Mouse (Mus musculus): ENCODE data around the gene Diaph3. TPM values are rescaled to one million over a fixed set of nuclear protein-coding genes. Genes with fewer than 3 reads are reported as not detected.
"Not testable (repeated sequence)": the region's sequence is repeated elsewhere in the genome, so short reads cannot be mapped to it uniquely, and the experiment has no call there.

Gene Diaph3
- polyA plus RNA-seq, 1 experiment from 2014 or later, result 12.3 TPM

- Histone ChIP-seq H3K27me3 (no peaks in the 10 kb centered on the region), H3K27ac (no peak overlapping the region), H3K9me3 (no peaks in the 10 kb centered on the region), H3K4me3 (no peak overlapping the region), H3K4me2 (replicated peaks) (no peak overlapping the region), H3K9ac (no peak overlapping the region), H3K36me3 (no peaks in the 10 kb centered on the region), H3K4me1 (no peaks in the 10 kb centered on the region)
- ATAC-seq (ENCODE audit: low FRiP score, low read depth), result no peak
- 93% methylated on average over 15 of the region's 15 CpGs for WGBS
These were observed 17.9 kb downstream of the Diaph3 start for GRCm38 (mm10) chr14:87123091-87123490.

- H3K27me3 ChIP-seq, result no peaks in the 10 kb centered on the region
- 35% methylated on average over 6 of the region's 6 CpGs for WGBS
- H3K4me1 ChIP-seq, result no peaks in the 10 kb centered on the region
- no peak overlapping the region for H3K9ac ChIP-seq
- H3K27ac ChIP-seq, result no peak overlapping the region
- H3K4me3 ChIP-seq, result no peak overlapping the region
- no peak overlapping the region for H3K4me2 ChIP-seq (replicated peaks)
- ATAC-seq (ENCODE audit: low FRiP score, low read depth), result no peak
- H3K9me3 ChIP-seq, result no peaks in the 10 kb centered on the region
- no peaks in the 10 kb centered on the region for H3K36me3 ChIP-seq
These were observed 19.2 kb downstream of the Diaph3 start for GRCm38 (mm10) chr14:87121868-87122267.

- ATAC-seq (ENCODE audit: low FRiP score, low read depth), result no peak
- Histone ChIP-seq H3K9ac (no peak overlapping the region), H3K4me2 (replicated peaks) (no peak overlapping the region), H3K27me3 (no peaks in the 10 kb centered on the region), H3K4me3 (no peak overlapping the region), H3K9me3 (no peaks in the 10 kb centered on the region), H3K36me3 (no peaks in the 10 kb centered on the region), H3K4me1 (peaks cover 4% of the 10 kb centered on the region; the same call in 1 of the 2 replicates), H3K27ac (no peak overlapping the region)
- 16% methylated on average over 2 of the region's 2 CpGs for WGBS
These were observed 30.4 kb downstream of the Diaph3 start for GRCm38 (mm10) chr14:87110634-87111033.

GRCm38 (mm10) chr14:87099380-87100088, 41.5 kb downstream of the Diaph3 start:
- WGBS, result 89% methylated on average over 1 of the region's 1 CpGs

GRCm38 (mm10) chr14:87098093-87098492, 42.9 kb downstream of the Diaph3 start:
- Histone ChIP-seq H3K27me3 (no peaks in the 10 kb centered on the region), H3K9ac (no peak overlapping the region), H3K4me1 (no peaks in the 10 kb centered on the region; the same call in 1 of the 2 replicates), H3K36me3 (no peaks in the 10 kb centered on the region), H3K27ac (no peak overlapping the region), H3K4me3 (no peak overlapping the region), H3K4me2 (replicated peaks) (no peak overlapping the region), H3K9me3 (no peaks in the 10 kb centered on the region)
- ATAC-seq (ENCODE audit: low FRiP score, low read depth), result no peak
- 66% methylated on average over 2 of the region's 2 CpGs for WGBS

More at GRCm38 (mm10) chr14:87099380-87100088, 41.5 kb downstream of the Diaph3 start:
- Histone ChIP-seq H3K4me2 (replicated peaks) (no peak overlapping the region), H3K9me3 (no peaks in the 10 kb centered on the region), H3K27ac (no peak overlapping the region), H3K4me3 (no peak overlapping the region), H3K4me1 (no peaks in the 10 kb centered on the region), H3K27me3 (no peaks in the 10 kb centered on the region), H3K36me3 (no peaks in the 10 kb centered on the region), H3K9ac (no peak overlapping the region)
- ATAC-seq (ENCODE audit: low FRiP score, low read depth), result no peak

- Histone ChIP-seq H3K4me1 (no peaks in the 10 kb centered on the region; the same call in 1 of the 2 replicates), H3K4me2 (replicated peaks) (no peak overlapping the region), H3K9me3 (no peaks in the 10 kb centered on the region), H3K4me3 (no peak overlapping the region), H3K36me3 (no peaks in the 10 kb centered on the region; the same call in 1 of the 2 replicates), H3K27me3 (no peaks in the 10 kb centered on the region), H3K27ac (no peak overlapping the region), H3K9ac (no peak overlapping the region)
- 89% methylated on average over 3 of the region's 3 CpGs for WGBS
- ATAC-seq (ENCODE audit: low FRiP score, low read depth), result no peak
These were observed 49.5 kb downstream of the Diaph3 start for GRCm38 (mm10) chr14:87091522-87091921.

- Histone ChIP-seq H3K27me3 (no peaks in the 10 kb centered on the region), H3K9me3 (no peaks in the 10 kb centered on the region), H3K27ac (no peak overlapping the region), H3K4me2 (replicated peaks) (no peak overlapping the region), H3K36me3 (no peaks in the 10 kb centered on the region; the same call in 1 of the 2 replicates), H3K4me3 (no peak overlapping the region), H3K9ac (no peak overlapping the region), H3K4me1 (no peaks in the 10 kb centered on the region; the same call in 1 of the 2 replicates)
- ATAC-seq (ENCODE audit: low FRiP score, low read depth), result no peak
- 87% methylated on average over 5 of the region's 5 CpGs for WGBS
These were observed 49.9 kb downstream of the Diaph3 start for GRCm38 (mm10) chr14:87091108-87091507.

GRCm38 (mm10) chr14:87088928-87089327, 52.1 kb downstream of the Diaph3 start:
- H3K4me3 ChIP-seq, result no peak overlapping the region
- no peak for ATAC-seq (ENCODE audit: low FRiP score, low read depth)
- 82% methylated on average over 4 of the region's 4 CpGs for WGBS
- no peak overlapping the region for H3K9ac ChIP-seq
- no peaks in the 10 kb centered on the region; the same call in 1 of the 2 replicates for H3K36me3 ChIP-seq
- no peak overlapping the region for H3K4me2 ChIP-seq (replicated peaks)
- no peak overlapping the region for H3K27ac ChIP-seq
- no peaks in the 10 kb centered on the region; the same call in 1 of the 2 replicates for H3K4me1 ChIP-seq
- no peaks in the 10 kb centered on the region for H3K9me3 ChIP-seq
- H3K27me3 ChIP-seq, result no peaks in the 10 kb centered on the region

- no peak overlapping the region for H3K4me2 ChIP-seq (replicated peaks)
- no peak overlapping the region for H3K9ac ChIP-seq
- no peaks in the 10 kb centered on the region for H3K27me3 ChIP-seq
- H3K36me3 ChIP-seq, result no peaks in the 10 kb centered on the region; the same call in 1 of the 2 replicates
- no peak overlapping the region for H3K4me3 ChIP-seq
- ATAC-seq (ENCODE audit: low FRiP score, low read depth), result no peak
- no peaks in the 10 kb centered on the region for H3K4me1 ChIP-seq
- H3K27ac ChIP-seq, result no peak overlapping the region
- no peaks in the 10 kb centered on the region for H3K9me3 ChIP-seq
- 86% methylated on average over 5 of the region's 5 CpGs for WGBS
These were observed 52.6 kb downstream of the Diaph3 start for GRCm38 (mm10) chr14:87088456-87088855.

- WGBS, result 94% methylated on average over 1 of the region's 1 CpGs
- Histone ChIP-seq H3K4me1 (no peaks in the 10 kb centered on the region), H3K9ac (no peak overlapping the region), H3K4me3 (no peak overlapping the region), H3K9me3 (no peaks in the 10 kb centered on the region), H3K27me3 (no peaks in the 10 kb centered on the region), H3K36me3 (no peaks in the 10 kb centered on the region; the same call in 1 of the 2 replicates), H3K4me2 (replicated peaks) (no peak overlapping the region), H3K27ac (no peak overlapping the region)
- no peak for ATAC-seq (ENCODE audit: low FRiP score, low read depth)
These were observed 53.0 kb downstream of the Diaph3 start for GRCm38 (mm10) chr14:87087996-87088395.

GRCm38 (mm10) chr14:87084906-87085305, 56.1 kb downstream of the Diaph3 start:
- not testable (repeated sequence) for ATAC-seq (ENCODE audit: low FRiP score, low read depth); H3K4me1 ChIP-seq; H3K4me3 ChIP-seq; H3K9me3 ChIP-seq; H3K4me2 ChIP-seq (replicated peaks); H3K27ac ChIP-seq; H3K27me3 ChIP-seq; H3K9ac ChIP-seq; H3K36me3 ChIP-seq
- WGBS, result 78% methylated on average over 8 of the region's 8 CpGs

GRCm38 (mm10) chr14:87083911-87084310, 57.1 kb downstream of the Diaph3 start:
- ATAC-seq (ENCODE audit: low FRiP score, low read depth), result no peak
- H3K4me2 ChIP-seq (replicated peaks), result no peak overlapping the region
- no peak overlapping the region for H3K4me3 ChIP-seq
- H3K9ac ChIP-seq, result no peak overlapping the region
- no peak overlapping the region for H3K27ac ChIP-seq
- WGBS, result 68% methylated on average over 6 of the region's 6 CpGs
- no peaks in the 10 kb centered on the region for H3K4me1 ChIP-seq
- H3K27me3 ChIP-seq, result no peaks in the 10 kb centered on the region
- H3K36me3 ChIP-seq, result no peaks in the 10 kb centered on the region
- no peaks in the 10 kb centered on the region for H3K9me3 ChIP-seq

GRCm38 (mm10) chr14:87079725-87080124, 61.3 kb downstream of the Diaph3 start:
- no peak overlapping the region for H3K4me2 ChIP-seq (replicated peaks)
- H3K27ac ChIP-seq, result no peak overlapping the region
- no peak overlapping the region for H3K4me3 ChIP-seq
- no peaks in the 10 kb centered on the region for H3K27me3 ChIP-seq
- no peaks in the 10 kb centered on the region for H3K9me3 ChIP-seq
- no peaks in the 10 kb centered on the region for H3K36me3 ChIP-seq
- ATAC-seq (ENCODE audit: low FRiP score, low read depth), result no peak
- H3K4me1 ChIP-seq, result no peaks in the 10 kb centered on the region
- 84% methylated on average over 2 of the region's 2 CpGs for WGBS
- no peak overlapping the region for H3K9ac ChIP-seq
